Mouse (Mus musculus) hindbrain, embryonic 10.5 days (tissue): ENCODE data around the gene Gm49325. TPM values are rescaled to one million over a fixed set of nuclear protein-coding genes. Genes with fewer than 3 reads are reported as not detected.
A peak's percentile ranks its signal among the peaks of the same experiment; 100 is the strongest.

Experiments used
- DNase-seq: peaks from one replicate; pipeline ENCODE4 v3.0.0-alpha.2; 2017; ENCODE audit warnings: low spot score
- H3K27ac ChIP-seq: fragments of 300-500 bp; sonication (generic); 2 replicates; pipeline ENCODE4 v1.5.1; 2016; ENCODE audit warnings: mild to moderate bottlenecking, moderate library complexity
- H3K27me3 ChIP-seq: fragments of 300-500 bp; sonication (generic); 2 replicates; pipeline ENCODE4 v1.6.1; 2016; ENCODE audit warnings: mild to moderate bottlenecking; ENCODE audit not compliant: poor library complexity, insufficient read depth, severe bottlenecking
- H3K36me3 ChIP-seq: fragments of 300-500 bp; sonication (generic); 2 replicates; pipeline ENCODE4 v1.6.1; 2016; ENCODE audit warnings: mild to moderate bottlenecking, moderate library complexity
- H3K4me1 ChIP-seq: fragments of 300-500 bp; sonication (generic); replicated peaks from 2 replicates; pipeline ENCODE4 v1.6.1; 2016; ENCODE audit warnings: mild to moderate bottlenecking
- H3K4me3 ChIP-seq: fragments of 300-500 bp; sonication (generic); 2 replicates; pipeline ENCODE4 v1.5.1; 2016; ENCODE audit warnings: mild to moderate bottlenecking, moderate library complexity
- H3K9me3 ChIP-seq: fragments of 300-500 bp; sonication (generic); 2 replicates; pipeline ENCODE4 v1.6.1; 2016; ENCODE audit warnings: mild to moderate bottlenecking, moderate library complexity
- WGBS: fragments of 180-500 bp; shearing (Covaris S2); methylation state at CpG from one replicate; pipeline ENCODE4 v1.1.7; 2016; 5-methylcytosine and 5-hydroxymethylcytosine counted together
- polyA plus RNA-seq: library from polyadenylated mRNA; unstranded; fragments of >200 nt; fragmentation: Nextera tagmentation; extraction: Ambion mirVana; gene quantifications from 2 replicates; pipeline ENCODE4 v1.2.1, GENCODE M21; 2016

Gm49325 gene
- polyA plus RNA-seq, 1 experiment from 2014 or later = 4.4 TPM

GRCm38 (mm10) chr10:77596060-77596459, 9.9 kb upstream of the Gm49325 start:
- H3K36me3 ChIP-seq = peaks cover 82% of the 10 kb centered on the region
- no peaks in the 10 kb centered on the region for H3K9me3 ChIP-seq
- no peaks in the 10 kb centered on the region for H3K4me1 ChIP-seq
- no peak overlapping the region for H3K4me3 ChIP-seq
- WGBS = 91% methylated on average over 2 of the region's 2 CpGs
- H3K27ac ChIP-seq = no peak overlapping the region
- no peaks in the 10 kb centered on the region for H3K27me3 ChIP-seq
- DNase-seq = no peak

GRCm38 (mm10) chr10:77603021-77603420, 3.0 kb upstream of the Gm49325 start:
- WGBS = 47% methylated on average over 4 of the region's 4 CpGs
- no peak overlapping the region for H3K27ac ChIP-seq
- no peak for DNase-seq
- H3K36me3 ChIP-seq = peaks cover 22% of the 10 kb centered on the region
- H3K9me3 ChIP-seq = peaks cover 5% of the 10 kb centered on the region; the same call in 1 of the 2 replicates
- H3K27me3 ChIP-seq = no peaks in the 10 kb centered on the region
- H3K4me3 ChIP-seq = no peak overlapping the region
- H3K4me1 ChIP-seq = peaks cover 24% of the 10 kb centered on the region

- H3K9me3 ChIP-seq = peaks cover 5% of the 10 kb centered on the region; the same call in 1 of the 2 replicates
- H3K27me3 ChIP-seq = no peaks in the 10 kb centered on the region
- H3K36me3 ChIP-seq = peaks cover 21% of the 10 kb centered on the region
- whole genome bisulfite sequencing = 94% methylated on average over 6 of the region's 6 CpGs
- H3K4me3 ChIP-seq = no peak overlapping the region
- no peak overlapping the region for H3K27ac ChIP-seq
- DNase-seq = no peak
- H3K4me1 ChIP-seq = peaks cover 26% of the 10 kb centered on the region
Observed at GRCm38 (mm10) chr10:77604111-77604510, 1.9 kb upstream of the Gm49325 start.

- Histone ChIP-seq H3K4me1 (peaks cover 26% of the 10 kb centered on the region), H3K36me3 (peaks cover 25% of the 10 kb centered on the region), H3K27ac (no peak overlapping the region), H3K4me3 (no peak overlapping the region), H3K9me3 (peaks cover 5% of the 10 kb centered on the region; the same call in 1 of the 2 replicates), H3K27me3 (no peaks in the 10 kb centered on the region)
- 92% methylated on average over 5 of the region's 5 CpGs for whole genome bisulfite sequencing
- no peak for DNase-seq
Observed at GRCm38 (mm10) chr10:77604958-77605357, 1.0 kb upstream of the Gm49325 start.

- peak overlapping the region; percentile 99 for H3K27ac ChIP-seq
- WGBS = 44% methylated on average over 1 of the region's 1 CpGs
Observed at GRCm38 (mm10) chr10:77605368-77605767, 629 bp upstream of the Gm49325 start.

GRCm38 (mm10) chr10:77606855-77607254, 858 bp downstream of the Gm49325 start:
- Histone ChIP-seq H3K9me3 (peaks cover 5% of the 10 kb centered on the region; the same call in 1 of the 2 replicates), H3K4me3 (peak overlapping the region; percentile 88), H3K36me3 (peaks cover 44% of the 10 kb centered on the region), H3K27ac (peak overlapping the region; percentile 99), H3K4me1 (peaks cover 26% of the 10 kb centered on the region), H3K27me3 (no peaks in the 10 kb centered on the region)
- WGBS = 43% methylated on average over 7 of the region's 7 CpGs
- DNase-seq = no peak

More at GRCm38 (mm10) chr10:77605368-77605767, 629 bp upstream of the Gm49325 start:
- peak; percentile 38 for DNase-seq
- H3K27me3 ChIP-seq = no peaks in the 10 kb centered on the region
- H3K9me3 ChIP-seq = peaks cover 5% of the 10 kb centered on the region; the same call in 1 of the 2 replicates
- H3K36me3 ChIP-seq = peaks cover 29% of the 10 kb centered on the region
- H3K4me1 ChIP-seq = peaks cover 26% of the 10 kb centered on the region
- peak overlapping the region; percentile 88 for H3K4me3 ChIP-seq

GRCm38 (mm10) chr10:77607441-77607840, 1.4 kb downstream of the Gm49325 start:
- no peak for DNase-seq
- H3K36me3 ChIP-seq = peaks cover 50% of the 10 kb centered on the region
- no peaks in the 10 kb centered on the region for H3K27me3 ChIP-seq
- peaks cover 5% of the 10 kb centered on the region; the same call in 1 of the 2 replicates for H3K9me3 ChIP-seq
- WGBS = 73% methylated on average over 5 of the region's 5 CpGs
- H3K4me1 ChIP-seq = peaks cover 26% of the 10 kb centered on the region
- peak overlapping the region; percentile 88 for H3K4me3 ChIP-seq
- H3K27ac ChIP-seq = no peak overlapping the region

- no peak for DNase-seq
Observed at GRCm38 (mm10) chr10:77608589-77608988, 2.6 kb downstream of the Gm49325 start.

GRCm38 (mm10) chr10:77610221-77610961, 4.4 kb downstream of the Gm49325 start:
- H3K4me3 ChIP-seq = no peak overlapping the region
- H3K27ac ChIP-seq = no peak overlapping the region
- H3K9me3 ChIP-seq = no peaks in the 10 kb centered on the region
- H3K27me3 ChIP-seq = no peaks in the 10 kb centered on the region
- H3K4me1 ChIP-seq = peaks cover 25% of the 10 kb centered on the region
- no peak for DNase-seq
- 95% methylated on average over 8 of the region's 8 CpGs for WGBS
- peaks cover 80% of the 10 kb centered on the region for H3K36me3 ChIP-seq

More at GRCm38 (mm10) chr10:77608589-77608988, 2.6 kb downstream of the Gm49325 start:
- Histone ChIP-seq H3K4me3 (no peak overlapping the region), H3K36me3 (peaks cover 62% of the 10 kb centered on the region), H3K4me1 (peaks cover 26% of the 10 kb centered on the region), H3K27me3 (no peaks in the 10 kb centered on the region), H3K9me3 (peaks cover 5% of the 10 kb centered on the region; the same call in 1 of the 2 replicates), H3K27ac (no peak overlapping the region)
- WGBS = 95% methylated on average over 8 of the region's 8 CpGs

GRCm38 (mm10) chr10:77613409-77613808, 7.4 kb downstream of the Gm49325 start:
- H3K27me3 ChIP-seq = no peaks in the 10 kb centered on the region
- no peaks in the 10 kb centered on the region for H3K4me1 ChIP-seq
- H3K36me3 ChIP-seq = peaks cover 98% of the 10 kb centered on the region
- H3K4me3 ChIP-seq = no peak overlapping the region
- H3K9me3 ChIP-seq = no peaks in the 10 kb centered on the region
- DNase-seq = no peak
- WGBS = 92% methylated on average over 3 of the region's 3 CpGs
- H3K27ac ChIP-seq = no peak overlapping the region

GRCm38 (mm10) chr10:77615647-77616046, 9.7 kb downstream of the Gm49325 start:
- no peak for DNase-seq
- no peaks in the 10 kb centered on the region for H3K4me1 ChIP-seq
- no peak overlapping the region for H3K4me3 ChIP-seq
- H3K27me3 ChIP-seq = no peaks in the 10 kb centered on the region
- 94% methylated on average over 8 of the region's 8 CpGs for WGBS
- no peaks in the 10 kb centered on the region for H3K9me3 ChIP-seq
- H3K27ac ChIP-seq = no peak overlapping the region
- H3K36me3 ChIP-seq = peaks cover 87% of the 10 kb centered on the region

GRCm38 (mm10) chr10:77616166-77616565, 10.2 kb downstream of the Gm49325 start:
- no peak overlapping the region for H3K27ac ChIP-seq
- WGBS = 96% methylated on average over 9 of the region's 9 CpGs
- DNase-seq = no peak
- H3K4me1 ChIP-seq = no peaks in the 10 kb centered on the region
- H3K9me3 ChIP-seq = no peaks in the 10 kb centered on the region
- peaks cover 82% of the 10 kb centered on the region for H3K36me3 ChIP-seq
- H3K27me3 ChIP-seq = no peaks in the 10 kb centered on the region
- H3K4me3 ChIP-seq = no peak overlapping the region

- 95% methylated on average over 7 of the region's 7 CpGs for WGBS
- H3K36me3 ChIP-seq = peaks cover 74% of the 10 kb centered on the region
- H3K4me1 ChIP-seq = peaks cover 4% of the 10 kb centered on the region; the same call in 1 of the 2 replicates
- no peaks in the 10 kb centered on the region for H3K9me3 ChIP-seq
- H3K4me3 ChIP-seq = no peak overlapping the region
- H3K27ac ChIP-seq = no peak overlapping the region
- no peak for DNase-seq
- H3K27me3 ChIP-seq = no peaks in the 10 kb centered on the region
Observed at GRCm38 (mm10) chr10:77616926-77617325, 10.9 kb downstream of the Gm49325 start.
